Mouse (Mus musculus) layer of hippocampus, adult 9-11 months (tissue): ENCODE measurements around the gene Sptbn2.

Experiments
- DNase-seq: peaks from one replicate; pipeline ENCODE4 v3.0.0; 2022

The Sptbn2 gene

GRCm38 (mm10) chr19:4785206-4785605 is 74.2 kb downstream of the Sptbn2 start:
- DNase-seq = no peak

GRCm38 (mm10) chr19:4786313-4786712 is 75.3 kb downstream of the Sptbn2 start:
- DNase-seq = no peak

- DNase-seq = no peak
These were observed 82.4 kb downstream of the Sptbn2 start for GRCm38 (mm10) chr19:4793281-4793830.

GRCm38 (mm10) chr19:4793831-4794422 is 83.0 kb downstream of the Sptbn2 start, which contains the start of gene Rbm4:
Gene Rbm4 (minus strand): TSS chr19:4793901.
- DNase-seq = peak; percentile 99

- DNase-seq = no peak
These were observed 85.0 kb downstream of the Sptbn2 start for GRCm38 (mm10) chr19:4795929-4796328.

- no peak for DNase-seq
These were observed 86.9 kb downstream of the Sptbn2 start for GRCm38 (mm10) chr19:4797846-4798245.

GRCm38 (mm10) chr19:4799083-4799482 is 88.1 kb downstream of the Sptbn2 start:
- DNase-seq = no peak
